Mouse (Mus musculus) liver, embryonic 11.5 days (tissue): ENCODE measurements at regions not wholly inside any gene's neighbourhood (a gene's known extent, or its start where the extent isn't known, plus 50 kb on each side); places are given as distances from the start of the nearest gene placed in this dataset.

Source experiments
- ATAC-seq: fragments of 200-750 bp; cut with Nextera tagmentation; replicated peaks from 2 replicates; pipeline ENCODE4 v1.8.0; 2017; ENCODE audit warnings: moderate number of reproducible peaks, mild to moderate bottlenecking, moderate TSS enrichment, moderate library complexity; ENCODE audit not compliant: low FRiP score
- DNase-seq: peaks from one replicate; pipeline ENCODE4 v3.0.0-alpha.2; 2017; ENCODE audit warnings: low spot score
- H3K27ac ChIP-seq: fragments of 300-500 bp; sonication (generic); 2 replicates; pipeline ENCODE4 v1.5.1; 2014; ENCODE audit warnings: mild to moderate bottlenecking, low read depth, low read length, control low read depth
- H3K27me3 ChIP-seq: fragments of 300-500 bp; sonication (generic); replicated peaks from 2 replicates; pipeline ENCODE4 v1.6.1; 2014; ENCODE audit warnings: low read length, mixed read lengths; ENCODE audit not compliant: control insufficient read depth, insufficient read depth
- H3K36me3 ChIP-seq: fragments of 300-500 bp; sonication (generic); 2 replicates; pipeline ENCODE4 v1.6.1; 2014; ENCODE audit warnings: mild to moderate bottlenecking, low read length, moderate library complexity, mixed read lengths; ENCODE audit not compliant: control insufficient read depth, insufficient read depth
- H3K4me1 ChIP-seq: fragments of 300-500 bp; sonication (generic); replicated peaks from 2 replicates; pipeline ENCODE4 v1.6.1; 2014; ENCODE audit warnings: low read length, mixed read lengths; ENCODE audit not compliant: control insufficient read depth, insufficient read depth
- H3K4me2 ChIP-seq: fragments of 300-500 bp; sonication (generic); 2 replicates; pipeline ENCODE4 v1.6.1; 2014; ENCODE audit warnings: mild to moderate bottlenecking, control low read depth, moderate library complexity
- H3K4me3 ChIP-seq: fragments of 300-500 bp; sonication (generic); 2 replicates; pipeline ENCODE4 v1.5.1; 2014; ENCODE audit warnings: low read depth, low read length, control low read depth
- H3K9ac ChIP-seq: fragments of 300-500 bp; sonication (generic); 2 replicates; pipeline ENCODE4 v1.6.1; 2014; ENCODE audit warnings: low read depth, low read length, control low read depth
- H3K9me3 ChIP-seq: fragments of 300-500 bp; sonication (generic); 2 replicates; pipeline ENCODE4 v1.6.1; 2016; ENCODE audit warnings: low read length, inconsistent platforms, mixed read lengths; ENCODE audit not compliant: control insufficient read depth
- WGBS: fragments of 180-500 bp; shearing (Covaris S2); extraction: QIAGEN DNeasy Blood & Tissue Kit; methylation state at CpG from one replicate; pipeline ENCODE4 v1.1.7; 2014; 5-methylcytosine and 5-hydroxymethylcytosine counted together

DNA sequence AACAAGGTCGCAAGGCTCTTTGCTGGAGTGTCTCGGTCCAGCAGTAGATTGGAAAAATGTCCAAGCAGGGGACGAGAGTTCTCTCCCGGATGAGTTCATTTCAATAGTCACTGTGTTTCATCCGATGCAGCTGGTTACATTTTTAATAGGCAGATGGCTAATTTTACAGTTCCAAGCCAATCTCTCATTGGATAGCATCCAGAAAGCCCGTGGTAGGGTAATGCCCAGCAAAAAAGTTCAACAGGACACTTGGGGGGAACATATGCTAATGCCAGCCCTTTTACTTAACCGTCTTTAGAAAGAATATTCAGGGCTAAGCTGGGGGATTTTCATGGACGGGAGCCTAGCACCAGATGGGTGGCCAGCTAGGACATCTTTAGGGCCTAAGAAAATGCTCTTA lies 264.6 kb upstream of the Sall1 start:
- Histone ChIP-seq H3K9me3 (no peaks in the 10 kb centered on the region), H3K36me3 (no peaks in the 10 kb centered on the region), H3K4me3 (no peak overlapping the region), H3K4me1 (no peaks in the 10 kb centered on the region), H3K27me3 (no peaks in the 10 kb centered on the region), H3K9ac (no peak overlapping the region), H3K27ac (no peak overlapping the region), H3K4me2 (no peak overlapping the region)
- 69% methylated on average over 8 of the region's 8 CpGs for WGBS
- DNase-seq, result no peak
- no peak for ATAC-seq

DNA sequence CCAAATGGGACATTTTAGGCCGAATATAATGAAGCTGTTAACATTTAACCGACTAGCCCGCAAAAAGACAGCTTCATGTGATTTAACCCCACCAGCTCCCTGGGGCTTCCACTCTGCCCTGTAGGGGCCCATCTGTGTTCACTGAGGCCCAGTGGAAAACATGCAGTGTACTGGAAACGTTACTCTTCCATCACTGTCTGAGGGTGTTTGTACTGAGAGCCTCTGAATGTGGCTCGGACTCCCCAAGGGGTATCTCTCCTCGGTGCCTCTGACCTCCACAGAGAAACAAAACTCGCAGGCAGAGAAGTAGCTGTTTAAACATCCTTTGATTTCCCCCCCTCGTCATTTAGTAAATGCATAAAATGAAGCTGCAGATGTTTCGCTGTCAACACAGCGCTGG lies 263.6 kb upstream of the Sall1 start:
- Histone ChIP-seq H3K36me3 (no peaks in the 10 kb centered on the region), H3K27ac (no peak overlapping the region), H3K9ac (no peak overlapping the region), H3K4me1 (no peaks in the 10 kb centered on the region), H3K9me3 (no peaks in the 10 kb centered on the region), H3K4me2 (no peak overlapping the region), H3K4me3 (no peak overlapping the region), H3K27me3 (no peaks in the 10 kb centered on the region)
- WGBS, result 50% methylated on average over 10 of the region's 10 CpGs
- no peak for DNase-seq
- ATAC-seq, result no peak

DNA sequence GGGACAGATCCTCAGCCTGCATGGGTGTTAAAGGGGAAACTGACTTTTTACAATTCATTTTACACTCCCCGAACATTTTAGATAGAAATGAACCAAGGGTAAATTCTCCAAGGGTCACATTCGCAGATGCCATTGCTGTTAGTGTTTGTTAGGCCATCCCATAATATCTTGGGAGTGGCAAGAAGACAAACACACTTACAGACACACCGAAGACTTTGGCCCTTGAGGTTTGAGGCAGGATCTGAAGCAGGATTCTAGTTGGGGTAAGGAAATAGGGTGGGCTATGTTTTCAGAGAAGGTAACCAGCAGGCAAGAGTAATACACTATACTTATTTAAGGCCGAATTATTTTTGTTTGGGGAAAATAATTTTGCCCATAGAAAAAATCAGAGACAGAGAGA lies 263.1 kb upstream of the Sall1 start:
- no peak for ATAC-seq
- DNase-seq, result no peak
- Histone ChIP-seq H3K9ac (no peak overlapping the region), H3K4me3 (no peak overlapping the region), H3K4me1 (no peaks in the 10 kb centered on the region), H3K9me3 (no peaks in the 10 kb centered on the region), H3K27me3 (no peaks in the 10 kb centered on the region), H3K4me2 (no peak overlapping the region), H3K36me3 (no peaks in the 10 kb centered on the region), H3K27ac (no peak overlapping the region)
- WGBS, result 81% methylated on average over 4 of the region's 4 CpGs

DNA sequence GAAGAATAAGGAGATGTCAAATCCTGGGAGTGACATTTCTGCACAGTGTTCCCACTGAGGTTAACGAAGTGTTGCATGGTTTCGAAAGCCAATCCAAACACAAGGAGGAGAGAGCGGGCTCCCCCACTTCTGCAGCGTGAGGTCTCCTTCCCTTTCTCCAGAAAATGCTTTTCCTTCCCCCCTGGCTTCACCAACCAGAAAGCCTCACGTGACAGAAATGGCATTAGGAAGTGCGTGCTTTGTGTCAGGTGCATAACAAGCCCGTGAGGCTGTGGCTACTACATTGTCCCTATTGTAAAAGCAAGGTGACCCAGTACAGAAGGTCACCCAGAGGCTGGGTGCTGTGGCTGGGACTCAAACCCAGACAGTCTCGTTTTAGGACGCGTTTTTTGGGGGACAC lies 260.2 kb upstream of the Sall1 start:
- Histone ChIP-seq H3K9ac (no peak overlapping the region), H3K4me2 (no peak overlapping the region), H3K27me3 (no peaks in the 10 kb centered on the region), H3K4me3 (no peak overlapping the region), H3K36me3 (no peaks in the 10 kb centered on the region), H3K27ac (no peak overlapping the region), H3K9me3 (no peaks in the 10 kb centered on the region), H3K4me1 (no peaks in the 10 kb centered on the region)
- ATAC-seq, result no peak
- WGBS, result 78% methylated on average over 10 of the region's 10 CpGs
- DNase-seq, result no peak

DNA sequence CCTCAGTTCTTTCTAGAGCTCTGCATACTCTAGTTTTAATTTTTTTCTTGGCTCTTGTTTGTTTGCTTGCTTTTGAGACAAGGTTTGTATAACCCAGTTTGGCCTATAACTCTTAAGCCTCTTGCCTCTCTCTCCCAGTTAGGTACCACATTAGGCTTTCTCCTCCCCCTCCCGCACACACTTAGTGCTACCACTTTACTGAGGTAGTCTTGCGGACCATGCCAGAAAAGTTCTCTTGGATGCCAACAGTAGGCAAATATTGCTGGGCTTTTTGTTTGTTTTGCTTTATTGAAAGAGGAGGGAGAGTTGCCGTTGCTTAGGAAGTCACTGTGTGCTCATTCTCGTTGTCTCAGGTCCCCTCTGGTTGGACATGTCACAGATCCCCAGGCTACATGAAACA lies 259.4 kb upstream of the Sall1 start:
- ATAC-seq (no peak), DNase-seq (no peak)
- H3K4me3 ChIP-seq, result no peak overlapping the region
- no peaks in the 10 kb centered on the region for H3K27me3 ChIP-seq
- H3K27ac ChIP-seq, result no peak overlapping the region
- H3K36me3 ChIP-seq, result no peaks in the 10 kb centered on the region
- no peak overlapping the region for H3K4me2 ChIP-seq
- H3K9me3 ChIP-seq, result no peaks in the 10 kb centered on the region
- 70% methylated on average over 4 of the region's 4 CpGs for WGBS
- H3K9ac ChIP-seq, result no peak overlapping the region
- no peaks in the 10 kb centered on the region for H3K4me1 ChIP-seq

DNA sequence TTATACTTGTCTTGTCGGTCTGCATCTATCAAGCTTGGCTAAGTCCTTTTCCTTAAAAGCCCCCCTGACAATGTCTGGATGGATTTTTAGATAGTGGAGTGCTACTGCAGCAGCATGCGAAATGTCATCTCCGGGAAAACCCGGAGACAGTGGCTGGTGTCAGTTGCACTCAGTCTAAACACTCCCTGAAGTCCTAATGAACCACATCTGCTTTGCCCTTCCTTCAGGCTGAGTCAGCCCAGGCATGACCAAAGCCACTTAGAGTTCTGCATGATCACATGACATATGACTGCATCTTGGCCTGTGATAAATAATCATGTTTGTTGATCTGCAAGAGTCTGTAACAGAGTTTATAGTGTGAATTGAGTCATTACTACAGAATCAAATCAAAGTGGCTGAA lies 255.7 kb upstream of the Sall1 start:
- H3K27ac ChIP-seq, result no peak overlapping the region
- ATAC-seq, result no peak
- no peaks in the 10 kb centered on the region for H3K27me3 ChIP-seq
- H3K4me3 ChIP-seq, result no peak overlapping the region
- H3K4me2 ChIP-seq, result no peak overlapping the region
- no peaks in the 10 kb centered on the region for H3K4me1 ChIP-seq
- no peaks in the 10 kb centered on the region for H3K36me3 ChIP-seq
- WGBS, result 83% methylated on average over 4 of the region's 4 CpGs
- no peaks in the 10 kb centered on the region for H3K9me3 ChIP-seq
- H3K9ac ChIP-seq, result no peak overlapping the region
- DNase-seq, result no peak

DNA sequence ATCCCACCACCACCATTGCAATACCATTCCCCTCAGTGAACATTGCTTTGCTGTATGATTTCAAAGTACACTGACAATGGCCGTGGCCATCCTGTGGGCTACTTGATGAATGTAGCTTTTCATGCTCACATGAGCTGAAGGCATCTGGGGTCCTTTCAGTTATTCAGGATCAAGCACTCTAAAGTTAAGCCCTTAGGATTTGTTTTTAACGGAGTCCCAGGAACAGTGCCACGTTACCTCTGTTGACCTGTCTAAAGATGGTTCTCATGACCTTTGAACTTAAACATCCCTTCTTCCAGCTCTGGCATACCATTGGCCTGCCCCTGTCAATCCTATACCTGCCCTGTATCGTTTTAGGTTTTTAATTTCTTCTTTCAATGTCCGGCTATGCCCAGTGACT lies 251.7 kb upstream of the Sall1 start:
- ATAC-seq, result no peak
- no peak overlapping the region for H3K4me2 ChIP-seq
- H3K4me1 ChIP-seq, result no peaks in the 10 kb centered on the region
- H3K4me3 ChIP-seq, result no peak overlapping the region
- no peak for DNase-seq
- no peaks in the 10 kb centered on the region for H3K36me3 ChIP-seq
- 66% methylated on average over 5 of the region's 5 CpGs for WGBS
- H3K27ac ChIP-seq, result no peak overlapping the region
- no peak overlapping the region for H3K9ac ChIP-seq
- no peaks in the 10 kb centered on the region for H3K9me3 ChIP-seq
- H3K27me3 ChIP-seq, result no peaks in the 10 kb centered on the region

DNA sequence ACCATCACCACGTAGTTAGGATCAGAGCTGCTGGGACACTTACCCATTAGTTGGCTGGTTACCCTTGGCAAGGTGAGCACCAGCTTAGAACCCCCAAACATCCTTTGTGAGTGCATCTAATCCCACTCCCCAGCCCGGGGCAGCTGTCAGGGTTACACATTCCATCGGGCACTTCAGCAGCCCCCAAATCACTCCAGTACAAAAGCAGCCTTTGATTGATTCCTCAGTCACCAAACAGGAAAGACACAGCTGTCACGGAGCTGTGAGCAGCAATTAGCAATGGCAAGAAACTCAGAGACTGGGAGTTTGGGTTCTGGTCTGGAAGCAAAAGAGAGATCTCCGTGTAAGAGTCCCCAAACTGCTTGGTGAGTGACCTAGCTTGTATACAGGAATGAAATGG lies 245.1 kb upstream of the Sall1 start:
- Histone ChIP-seq H3K4me3 (no peak overlapping the region), H3K9ac (no peak overlapping the region), H3K27me3 (no peaks in the 10 kb centered on the region), H3K9me3 (no peaks in the 10 kb centered on the region), H3K4me2 (no peak overlapping the region), H3K4me1 (no peaks in the 10 kb centered on the region), H3K27ac (no peak overlapping the region), H3K36me3 (no peaks in the 10 kb centered on the region)
- DNase-seq, result no peak
- WGBS, result 27% methylated on average over 5 of the region's 5 CpGs
- ATAC-seq, result no peak

DNA sequence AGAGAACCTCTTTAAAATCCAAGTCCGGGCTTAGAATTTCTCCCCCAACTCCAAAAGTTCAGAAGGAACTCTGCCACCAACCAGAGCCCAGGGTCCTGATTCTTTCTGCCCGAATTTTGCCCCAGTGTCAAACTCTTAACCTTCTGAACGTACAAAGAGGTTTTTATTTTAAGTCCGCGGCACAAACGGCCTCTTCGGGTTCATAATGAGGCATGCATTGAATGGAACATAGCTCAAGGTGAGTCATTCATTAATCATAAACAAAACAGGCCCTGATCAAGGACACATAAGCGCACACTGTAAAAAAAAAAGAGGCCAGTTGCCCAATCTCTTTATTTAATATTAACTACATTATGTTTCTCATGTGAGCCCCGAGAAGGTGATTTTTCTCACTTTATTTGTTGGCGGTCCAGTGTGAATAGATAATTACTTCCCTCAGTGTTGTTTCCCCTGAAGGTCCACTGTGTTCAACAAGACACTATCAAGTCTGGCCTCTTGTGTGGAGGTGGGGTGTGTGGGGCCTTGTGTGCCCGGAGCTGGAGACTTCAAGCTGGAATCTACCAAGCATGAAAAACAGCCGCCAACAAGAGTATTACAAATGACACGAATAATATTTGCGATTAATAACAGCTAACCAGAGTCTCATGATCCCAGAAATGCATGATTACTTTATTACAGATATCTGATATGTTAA lies 241.1 kb upstream of the Sall1 start:
- no peaks in the 10 kb centered on the region for H3K36me3 ChIP-seq
- ATAC-seq, result no peak
- no peak for DNase-seq
- 89% methylated on average over 14 of the region's 14 CpGs for WGBS
- H3K27me3 ChIP-seq, result no peaks in the 10 kb centered on the region
- no peak overlapping the region for H3K9ac ChIP-seq
- no peak overlapping the region for H3K27ac ChIP-seq
- no peaks in the 10 kb centered on the region for H3K4me1 ChIP-seq
- no peak overlapping the region for H3K4me3 ChIP-seq
- H3K4me2 ChIP-seq, result no peak overlapping the region
- no peaks in the 10 kb centered on the region for H3K9me3 ChIP-seq
